Mouse (Mus musculus): ENCODE results near the gene Prdx3.
A peak's percentile ranks its signal among the peaks of the same experiment; 100 is the strongest.

GRCm38 (mm10) chr19:60874064-60874694 lies at the start of gene Prdx3:
- 0 out of 2 replicates have a peak, but pooled peaks have one; percentile 10 for TF ChIP-seq CTCF (IDR thresholded peaks at IDR 0.05; ENCODE audit: low read depth, low read length)
- peak; percentile 88 for TF ChIP-seq POLR2A (IDR thresholded peaks at IDR 0.05; ENCODE audit: extremely low read depth, insufficient read depth, low read length)
